Mouse (Mus musculus) limb, embryonic 11.5 days (tissue): ENCODE results near the gene Lrrc28. TPM values are rescaled to one million over a fixed set of nuclear protein-coding genes. Genes with fewer than 3 reads are reported as not detected.

Experiments used
- ATAC-seq: fragments of 200-750 bp; cut with Nextera tagmentation; 2 replicates; pipeline ENCODE4 v1.8.0; 2017; ENCODE audit warnings: low read depth; ENCODE audit not compliant: insufficient number of reproducible peaks, low FRiP score, low TSS enrichment
- DNase-seq: peaks from one replicate; pipeline ENCODE4 v3.0.0-alpha.2; 2015; ENCODE audit warnings: low spot score
- H3K27ac ChIP-seq: fragments of 300-500 bp; sonication (generic); replicated peaks from 2 replicates; pipeline ENCODE4 v1.5.1; 2014; ENCODE audit warnings: low read depth, mild to moderate bottlenecking, low read length
- H3K27me3 ChIP-seq: fragments of 300-500 bp; sonication (generic); 2 replicates; pipeline ENCODE4 v1.6.1; 2014; ENCODE audit warnings: mild to moderate bottlenecking, low read length, mixed read lengths; ENCODE audit not compliant: control insufficient read depth, insufficient read depth
- H3K36me3 ChIP-seq: fragments of 300-500 bp; sonication (generic); 2 replicates; pipeline ENCODE4 v1.6.1; 2014; ENCODE audit warnings: mild to moderate bottlenecking, low read length, moderate library complexity, mixed read lengths; ENCODE audit not compliant: control insufficient read depth, insufficient read depth
- H3K4me1 ChIP-seq: fragments of 300-500 bp; sonication (generic); 2 replicates; pipeline ENCODE4 v1.6.1; 2014; ENCODE audit warnings: low read length, mixed read lengths; ENCODE audit not compliant: control insufficient read depth, insufficient read depth
- H3K4me2 ChIP-seq: fragments of 300-500 bp; sonication (generic); 2 replicates; pipeline ENCODE4 v1.6.1; 2014; ENCODE audit warnings: low read depth, mild to moderate bottlenecking, moderate library complexity; ENCODE audit not compliant: severe bottlenecking
- H3K4me3 ChIP-seq: fragments of 300-500 bp; sonication (generic); 2 replicates; pipeline ENCODE4 v1.5.1; 2014; ENCODE audit warnings: low read depth, low read length
- H3K9ac ChIP-seq: fragments of 300-500 bp; sonication (generic); 2 replicates; pipeline ENCODE4 v1.6.1; 2014; ENCODE audit warnings: mild to moderate bottlenecking, low read length
- H3K9me3 ChIP-seq: fragments of 300-500 bp; sonication (generic); 2 replicates; pipeline ENCODE4 v1.6.1; 2016; ENCODE audit warnings: low read length; ENCODE audit not compliant: control insufficient read depth
- WGBS: fragments of 180-500 bp; shearing (Covaris S2); extraction: QIAGEN DNeasy Blood & Tissue Kit; methylation state at CpG from one replicate; pipeline ENCODE4 v1.1.7; 2014; 5-methylcytosine and 5-hydroxymethylcytosine counted together
- polyA plus RNA-seq: library from polyadenylated mRNA; unstranded; fragments of >200 nt; fragmentation: Nextera tagmentation; extraction: Ambion mirVana; gene quantifications from 2 replicates; pipeline ENCODE4 v1.2.1, GENCODE M21; 2014

The Lrrc28 gene
- polyA plus RNA-seq, 1 experiment from 2014 or later = 20.9 TPM

DNA sequence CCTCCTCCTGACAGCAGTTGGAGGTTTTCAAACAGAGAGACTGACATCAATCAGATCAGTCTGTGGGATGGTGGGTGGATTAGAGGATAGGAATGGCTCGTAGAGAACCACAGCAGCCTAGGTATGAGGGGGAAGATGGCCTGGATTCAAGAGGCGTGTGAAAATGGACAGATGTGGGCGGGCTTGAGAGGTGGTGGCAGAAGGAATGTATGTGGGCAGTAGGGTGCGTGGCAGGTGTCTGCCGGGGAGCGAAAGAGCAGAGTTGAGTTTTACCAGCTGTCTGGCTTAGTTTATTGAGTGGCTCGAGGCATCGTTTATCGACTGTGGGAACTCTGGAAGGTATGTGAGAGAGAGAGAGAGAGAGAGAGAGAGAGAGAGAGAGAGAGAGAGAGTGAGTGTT lies 36.0 kb upstream of the Lrrc28 start:
- DNase-seq = no peak
- no peak overlapping the region for H3K4me3 ChIP-seq
- no peaks in the 10 kb centered on the region for H3K9me3 ChIP-seq
- ATAC-seq = no peak
- H3K27me3 ChIP-seq = no peaks in the 10 kb centered on the region
- 75% methylated on average over 9 of the region's 9 CpGs for WGBS
- H3K4me2 ChIP-seq = no peak overlapping the region
- H3K4me1 ChIP-seq = no peaks in the 10 kb centered on the region
- peaks cover 3% of the 10 kb centered on the region; the same call in 1 of the 2 replicates for H3K36me3 ChIP-seq
- H3K9ac ChIP-seq = no peak overlapping the region
- H3K27ac ChIP-seq = no peak overlapping the region

DNA sequence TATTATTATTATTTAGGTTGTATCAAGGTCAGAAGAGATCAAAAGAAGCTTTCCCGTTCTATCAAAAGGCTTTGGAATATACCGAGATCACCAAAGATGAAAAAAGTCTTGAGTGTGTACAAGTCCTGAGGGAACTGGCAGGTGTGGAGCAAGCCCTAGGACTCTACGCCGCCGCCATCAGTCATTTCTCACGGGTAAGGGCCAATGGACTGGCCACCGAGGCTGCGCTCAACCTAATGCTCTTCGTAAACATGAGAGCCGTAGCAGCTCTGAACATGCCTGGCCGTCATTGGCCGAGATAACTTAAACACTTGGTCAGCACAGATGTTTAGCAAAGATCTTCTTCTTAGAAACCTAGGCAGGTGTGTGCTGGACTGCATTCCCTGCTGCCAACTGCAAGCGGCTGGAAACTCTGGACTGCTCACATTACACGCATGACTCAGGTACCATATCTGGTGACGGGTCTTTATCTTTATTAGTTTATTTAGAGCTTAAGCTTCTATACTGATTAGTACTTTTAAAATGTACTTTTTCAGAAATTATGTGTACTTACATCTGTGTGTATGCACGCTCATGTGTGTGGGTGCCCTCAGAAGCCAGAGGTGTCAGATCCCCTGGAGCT lies 33.9 kb upstream of the Lrrc28 start:
- Histone ChIP-seq H3K27ac (no peak overlapping the region), H3K9ac (no peak overlapping the region), H3K4me1 (no peaks in the 10 kb centered on the region), H3K9me3 (no peaks in the 10 kb centered on the region), H3K36me3 (no peaks in the 10 kb centered on the region), H3K4me2 (no peak overlapping the region), H3K4me3 (no peak overlapping the region), H3K27me3 (no peaks in the 10 kb centered on the region)
- WGBS = 93% methylated on average over 16 of the region's 16 CpGs
- ATAC-seq = no peak
- no peak for DNase-seq

DNA sequence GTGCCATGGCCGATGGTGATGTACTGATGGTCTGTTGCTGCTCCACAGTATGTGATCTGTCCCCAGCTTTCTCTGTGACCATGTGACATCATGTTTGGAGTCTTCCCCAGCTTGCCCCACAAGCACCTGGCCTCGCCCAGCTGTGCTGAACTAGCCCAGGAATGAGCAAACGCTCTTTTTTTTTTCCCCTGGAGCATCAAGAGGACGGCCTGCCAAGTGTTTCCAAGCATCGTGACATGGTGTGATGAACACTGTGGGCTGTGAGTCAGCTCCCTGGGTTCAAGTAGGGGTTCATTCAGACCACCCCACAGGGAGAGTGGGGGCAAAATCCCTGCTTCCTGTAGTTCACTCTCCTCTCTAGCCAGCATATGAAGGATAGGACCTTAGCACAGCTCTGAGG lies 28.6 kb upstream of the Lrrc28 start:
- no peaks in the 10 kb centered on the region for H3K4me1 ChIP-seq
- H3K27me3 ChIP-seq = no peaks in the 10 kb centered on the region
- H3K4me2 ChIP-seq = no peak overlapping the region
- ATAC-seq (no peak), DNase-seq (no peak)
- WGBS = 93% methylated on average over 5 of the region's 5 CpGs
- no peak overlapping the region for H3K4me3 ChIP-seq
- no peak overlapping the region for H3K27ac ChIP-seq
- peaks cover 10% of the 10 kb centered on the region; the same call in 1 of the 2 replicates for H3K36me3 ChIP-seq
- no peaks in the 10 kb centered on the region for H3K9me3 ChIP-seq
- no peak overlapping the region for H3K9ac ChIP-seq

DNA sequence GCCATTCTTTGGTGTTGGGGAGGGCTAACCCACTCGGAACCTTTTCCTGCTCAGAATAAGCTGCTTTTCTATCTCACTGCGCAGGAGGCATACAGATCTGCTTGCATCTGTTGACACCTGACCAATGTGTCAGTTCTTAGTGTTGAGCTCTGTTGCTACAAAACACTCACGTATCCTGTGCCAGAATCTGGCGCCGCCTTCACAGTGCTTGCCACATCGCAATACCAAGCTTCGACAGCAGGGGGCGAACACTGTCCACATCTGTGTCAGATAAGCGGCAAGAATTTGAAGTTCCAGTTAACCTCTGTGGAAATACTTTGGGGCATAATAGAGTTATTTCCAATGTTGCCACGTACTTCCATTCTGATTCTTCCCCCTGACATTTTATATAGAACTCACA lies 27.6 kb upstream of the Lrrc28 start:
- no peak overlapping the region for H3K4me3 ChIP-seq
- peaks cover 10% of the 10 kb centered on the region; the same call in 1 of the 2 replicates for H3K36me3 ChIP-seq
- H3K4me1 ChIP-seq = no peaks in the 10 kb centered on the region
- DNase-seq (peak; percentile 96), ATAC-seq (no peak)
- 13% methylated on average over 10 of the region's 10 CpGs for WGBS
- no peak overlapping the region for H3K9ac ChIP-seq
- no peaks in the 10 kb centered on the region for H3K9me3 ChIP-seq
- H3K27me3 ChIP-seq = no peaks in the 10 kb centered on the region
- no peak overlapping the region for H3K4me2 ChIP-seq
- H3K27ac ChIP-seq = no peak overlapping the region

DNA sequence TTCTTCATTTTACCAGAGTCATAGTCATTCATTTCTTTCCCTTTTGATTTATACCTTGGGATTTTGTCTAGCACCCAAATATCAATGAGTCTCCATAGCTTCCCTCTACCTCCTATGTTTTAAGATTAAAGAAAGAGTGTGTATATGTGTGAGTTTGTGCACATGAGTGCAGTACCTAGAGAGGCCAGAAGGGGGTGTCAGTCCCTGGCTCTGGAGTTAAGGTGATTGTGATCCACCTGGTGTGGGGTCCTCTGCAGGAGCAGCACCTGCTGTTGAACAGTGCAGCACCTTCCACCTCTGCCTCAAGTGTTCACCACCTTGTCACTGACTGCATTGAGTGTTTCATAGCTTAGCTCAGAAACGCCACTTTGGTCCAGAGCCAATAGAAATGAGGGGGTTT lies 25.9 kb upstream of the Lrrc28 start:
- 84% methylated on average over 1 of the region's 1 CpGs for WGBS
- Histone ChIP-seq H3K4me2 (no peak overlapping the region), H3K4me1 (no peaks in the 10 kb centered on the region), H3K36me3 (peaks cover 12% of the 10 kb centered on the region; the same call in 1 of the 2 replicates), H3K4me3 (no peak overlapping the region), H3K9ac (no peak overlapping the region), H3K27ac (no peak overlapping the region), H3K9me3 (no peaks in the 10 kb centered on the region), H3K27me3 (no peaks in the 10 kb centered on the region)
- no peak for DNase-seq
- no peak for ATAC-seq

- Histone ChIP-seq H3K27ac (no peak overlapping the region), H3K4me2 (no peak overlapping the region), H3K9ac (no peak overlapping the region), H3K4me1 (no peaks in the 10 kb centered on the region), H3K27me3 (no peaks in the 10 kb centered on the region), H3K36me3 (peaks cover 3% of the 10 kb centered on the region; the same call in 1 of the 2 replicates), H3K4me3 (no peak overlapping the region), H3K9me3 (no peaks in the 10 kb centered on the region)
- no peak for ATAC-seq
- WGBS = 81% methylated on average over 14 of the region's 14 CpGs
- no peak for DNase-seq
These were observed 19.1 kb upstream of the Lrrc28 start for GRCm38 (mm10) chr7:67663981-67664694.

DNA sequence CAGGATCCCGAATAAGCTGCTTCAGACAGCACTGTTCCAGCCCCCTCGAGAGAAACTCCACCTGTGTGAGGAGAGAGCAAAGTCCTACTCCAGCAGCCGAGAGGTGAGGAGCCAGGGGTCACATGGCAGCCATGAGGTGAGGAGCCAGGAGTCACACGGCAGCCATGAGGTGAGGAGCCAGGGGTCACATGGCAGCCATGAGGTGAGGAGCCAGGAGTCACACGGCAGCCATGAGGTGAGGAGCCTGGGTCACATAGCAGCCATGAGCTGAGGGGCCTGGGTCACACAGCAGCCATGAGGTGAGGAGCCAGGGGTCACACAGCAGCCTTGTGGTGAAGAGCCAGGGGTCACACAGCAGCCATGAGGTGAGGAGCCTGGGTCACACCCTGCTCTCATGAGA lies 17.4 kb upstream of the Lrrc28 start:
- Histone ChIP-seq H3K4me3 (no peak overlapping the region), H3K36me3 (peaks cover 3% of the 10 kb centered on the region; the same call in 1 of the 2 replicates), H3K27me3 (no peaks in the 10 kb centered on the region), H3K4me1 (no peaks in the 10 kb centered on the region), H3K9me3 (no peaks in the 10 kb centered on the region), H3K27ac (no peak overlapping the region), H3K4me2 (no peak overlapping the region), H3K9ac (no peak overlapping the region)
- DNase-seq (no peak), ATAC-seq (no peak)
- 69% methylated on average over 5 of the region's 5 CpGs for WGBS

- Histone ChIP-seq H3K4me3 (no peak overlapping the region), H3K27ac (no peak overlapping the region), H3K36me3 (no peaks in the 10 kb centered on the region), H3K4me1 (no peaks in the 10 kb centered on the region; the same call in 1 of the 2 replicates), H3K9me3 (no peaks in the 10 kb centered on the region), H3K4me2 (no peak overlapping the region), H3K27me3 (no peaks in the 10 kb centered on the region), H3K9ac (no peak overlapping the region)
- 92% methylated on average over 4 of the region's 4 CpGs for WGBS
- DNase-seq (no peak), ATAC-seq (no peak)
These were observed 13.0 kb upstream of the Lrrc28 start for GRCm38 (mm10) chr7:67658110-67658509.
